Mouse (Mus musculus) kidney, embryonic 16.5 days (tissue): ENCODE results near the gene Smarca5. TPM values are rescaled to one million over a fixed set of nuclear protein-coding genes. Genes with fewer than 3 reads are reported as not detected.

ENCODE experiments used
- ATAC-seq: fragments of 200-750 bp; cut with Nextera tagmentation; 2 replicates; pipeline ENCODE4 v1.8.0; 2017; ENCODE audit warnings: moderate TSS enrichment; ENCODE audit not compliant: low FRiP score, low TSS enrichment
- H3K27ac ChIP-seq: fragments of 300-500 bp; sonication (generic); 2 replicates; pipeline ENCODE4 v1.5.1; 2014; ENCODE audit warnings: low read length
- H3K27me3 ChIP-seq: fragments of 300-500 bp; sonication (generic); 2 replicates; pipeline ENCODE4 v1.6.1; 2014; ENCODE audit warnings: low read length, control low read depth, mixed read lengths; ENCODE audit not compliant: insufficient read depth
- H3K36me3 ChIP-seq: fragments of 300-500 bp; sonication (generic); 2 replicates; pipeline ENCODE4 v1.6.1; 2014; ENCODE audit warnings: low read length, control low read depth, mixed read lengths; ENCODE audit not compliant: insufficient read depth
- H3K4me1 ChIP-seq: fragments of 300-500 bp; sonication (generic); 2 replicates; pipeline ENCODE4 v1.6.1; 2014; ENCODE audit warnings: low read length, control low read depth, mixed read lengths; ENCODE audit not compliant: insufficient read depth
- H3K4me2 ChIP-seq: fragments of 300-500 bp; sonication (generic); replicated peaks from 2 replicates; pipeline ENCODE4 v1.6.1; 2014; ENCODE audit warnings: low read depth, low read length
- H3K4me3 ChIP-seq: fragments of 300-500 bp; sonication (generic); 2 replicates; pipeline ENCODE4 v1.5.1; 2014; ENCODE audit warnings: mild to moderate bottlenecking, low read length
- H3K9ac ChIP-seq: fragments of 300-500 bp; sonication (generic); replicated peaks from 2 replicates; pipeline ENCODE4 v1.6.1; 2014; ENCODE audit warnings: low read length
- H3K9me3 ChIP-seq: fragments of 300-500 bp; sonication (generic); 2 replicates; pipeline ENCODE4 v1.6.1; 2016; ENCODE audit warnings: low read length, control low read depth
- WGBS: fragments of 180-500 bp; shearing (Covaris S2); extraction: QIAGEN DNeasy Blood & Tissue Kit; methylation state at CpG from one replicate; pipeline ENCODE4 v1.1.7; 2014; 5-methylcytosine and 5-hydroxymethylcytosine counted together
- polyA plus RNA-seq: library from polyadenylated mRNA; unstranded; fragments of >200 nt; fragmentation: Nextera tagmentation; extraction: Ambion mirVana; gene quantifications from 2 replicates; pipeline ENCODE4 v1.2.1, GENCODE M21; 2015

The Smarca5 gene
- polyA plus RNA-seq, 1 experiment from 2014 or later: 58.7 TPM

DNA sequence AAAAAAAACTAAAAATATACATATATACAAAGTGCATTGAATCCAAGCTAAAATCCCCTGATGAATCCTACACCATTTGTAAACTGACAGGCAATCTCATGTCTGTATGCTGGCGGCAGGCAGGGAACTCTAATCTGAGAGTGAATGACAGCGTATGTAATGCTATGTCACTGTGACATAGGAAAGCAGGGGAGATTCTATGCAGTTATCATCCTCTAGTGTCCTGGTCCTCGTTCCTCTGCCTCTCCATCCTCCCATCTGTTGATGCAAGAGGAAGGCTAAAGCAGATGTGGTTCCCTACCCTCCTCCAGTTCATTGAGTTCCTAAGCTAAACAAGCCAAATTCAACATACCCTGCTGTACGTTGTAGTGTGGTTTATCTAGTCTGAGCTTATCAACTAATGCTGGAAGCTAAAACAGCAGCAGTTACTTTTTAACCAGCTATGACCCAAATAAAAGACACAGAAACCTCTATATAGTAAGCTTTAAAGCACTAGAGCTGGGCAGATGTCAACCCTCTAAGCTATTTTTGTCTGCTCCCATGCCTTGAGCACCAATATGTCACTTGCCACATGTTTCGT is 55.5 kb downstream of the Smarca5 start:
- H3K9ac ChIP-seq: no peak overlapping the region
- H3K4me3 ChIP-seq: no peak overlapping the region
- no peaks in the 10 kb centered on the region for H3K27me3 ChIP-seq
- no peak overlapping the region for H3K27ac ChIP-seq
- no peaks in the 10 kb centered on the region for H3K4me1 ChIP-seq
- H3K4me2 ChIP-seq: no peak overlapping the region
- ATAC-seq: no peak
- WGBS: 72% methylated on average over 5 of the region's 5 CpGs
- H3K36me3 ChIP-seq: no peaks in the 10 kb centered on the region
- H3K9me3 ChIP-seq: no peaks in the 10 kb centered on the region

DNA sequence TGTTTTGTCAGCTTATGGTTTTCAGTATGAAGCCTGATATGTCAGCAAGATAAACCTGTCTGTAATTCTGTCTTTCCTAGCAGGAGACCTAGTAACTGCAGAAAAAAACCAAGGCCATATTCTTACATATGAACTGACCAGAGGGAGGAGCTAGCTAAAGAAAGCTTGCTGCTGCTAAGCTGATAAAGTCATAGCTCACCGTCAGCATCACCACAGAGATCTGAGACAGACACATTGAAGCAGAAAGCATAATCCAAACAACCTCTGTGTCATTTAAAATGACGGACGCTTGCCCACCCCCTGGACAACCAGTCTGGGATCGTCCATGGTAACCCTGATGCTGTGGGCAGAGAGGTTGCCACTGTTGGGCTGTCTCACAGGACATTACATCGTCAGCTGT is 56.7 kb downstream of the Smarca5 start:
- no peak overlapping the region for H3K4me3 ChIP-seq
- WGBS: 84% methylated on average over 5 of the region's 5 CpGs
- no peaks in the 10 kb centered on the region for H3K27me3 ChIP-seq
- no peaks in the 10 kb centered on the region for H3K36me3 ChIP-seq
- H3K9me3 ChIP-seq: no peaks in the 10 kb centered on the region
- H3K4me2 ChIP-seq: no peak overlapping the region
- no peak for ATAC-seq
- H3K27ac ChIP-seq: no peak overlapping the region
- H3K4me1 ChIP-seq: no peaks in the 10 kb centered on the region
- no peak overlapping the region for H3K9ac ChIP-seq

GRCm38 (mm10) chr8:80669277-80669901 is 69.9 kb downstream of the Smarca5 start:
- ATAC-seq: no peak

DNA sequence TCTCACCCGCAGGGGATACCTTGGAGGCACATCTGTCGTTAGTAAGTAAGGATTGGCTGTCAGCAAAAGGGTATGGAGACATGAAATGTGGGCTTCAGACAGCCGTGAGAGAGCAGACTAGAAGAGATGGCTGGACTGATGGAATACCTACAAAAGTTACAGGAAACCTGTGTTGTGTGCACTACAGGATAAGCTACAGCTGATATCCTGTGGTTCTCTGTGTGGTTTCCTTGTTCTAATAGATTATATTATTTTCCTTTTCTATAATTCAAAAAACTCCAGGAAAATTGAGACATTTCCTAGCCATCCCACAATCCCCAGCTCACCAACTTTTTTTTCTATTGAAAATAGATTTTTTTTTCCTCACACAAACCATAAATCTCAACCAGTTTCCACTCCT is 75.8 kb downstream of the Smarca5 start:
- WGBS: 67% methylated on average over 3 of the region's 3 CpGs
- H3K27ac ChIP-seq: no peak overlapping the region

More at GRCm38 (mm10) chr8:80669277-80669901, 69.9 kb downstream of the Smarca5 start:
- no peak overlapping the region for H3K27ac ChIP-seq
- H3K4me3 ChIP-seq: no peak overlapping the region
- H3K27me3 ChIP-seq: no peaks in the 10 kb centered on the region
- no peaks in the 10 kb centered on the region for H3K36me3 ChIP-seq
- WGBS: 69% methylated on average over 17 of the region's 17 CpGs
- H3K4me1 ChIP-seq: no peaks in the 10 kb centered on the region
- no peak overlapping the region for H3K4me2 ChIP-seq
- H3K9ac ChIP-seq: no peak overlapping the region
- H3K9me3 ChIP-seq: no peaks in the 10 kb centered on the region

GRCm38 (mm10) chr8:80661055-80661454 is 78.2 kb downstream of the Smarca5 start:
- H3K4me1 ChIP-seq: no peaks in the 10 kb centered on the region
- ATAC-seq: no peak
- H3K9ac ChIP-seq: no peak overlapping the region
- no peaks in the 10 kb centered on the region for H3K9me3 ChIP-seq
- H3K36me3 ChIP-seq: no peaks in the 10 kb centered on the region
- 83% methylated on average over 4 of the region's 4 CpGs for WGBS
- H3K4me2 ChIP-seq: no peak overlapping the region
- no peaks in the 10 kb centered on the region for H3K27me3 ChIP-seq
- H3K27ac ChIP-seq: no peak overlapping the region
- no peak overlapping the region for H3K4me3 ChIP-seq

More for the DNA sequence above, 75.8 kb downstream of the Smarca5 start:
- H3K4me2 ChIP-seq: no peak overlapping the region
- H3K9ac ChIP-seq: no peak overlapping the region
- no peak overlapping the region for H3K4me3 ChIP-seq
- no peak for ATAC-seq
- no peaks in the 10 kb centered on the region for H3K9me3 ChIP-seq
- no peaks in the 10 kb centered on the region for H3K4me1 ChIP-seq
- no peaks in the 10 kb centered on the region for H3K36me3 ChIP-seq
- no peaks in the 10 kb centered on the region for H3K27me3 ChIP-seq

- 28% methylated on average over 4 of the region's 4 CpGs for WGBS
These were observed 81.7 kb downstream of the Smarca5 start for GRCm38 (mm10) chr8:80657639-80658038.

More at GRCm38 (mm10) chr8:80657639-80658038, 81.7 kb downstream of the Smarca5 start:
- Histone ChIP-seq H3K4me2 (no peak overlapping the region), H3K4me1 (no peaks in the 10 kb centered on the region), H3K9me3 (no peaks in the 10 kb centered on the region), H3K4me3 (no peak overlapping the region), H3K36me3 (no peaks in the 10 kb centered on the region), H3K27me3 (no peaks in the 10 kb centered on the region), H3K27ac (no peak overlapping the region), H3K9ac (no peak overlapping the region)
- no peak for ATAC-seq

Other genes with a start within 250 kb of the Smarca5 start
- gene Gypa, start 245.7 kb downstream of the Smarca5 start, polyA plus RNA-seq: 4.9 and 5.7 TPM in 2 replicates
- 0.12 and 0.30 TPM in 2 replicates for gene Frem3, start 128.4 kb downstream of the Smarca5 start, polyA plus RNA-seq
- 14.7 and 15.6 TPM in 2 replicates for gene Gab1, start 141.0 kb upstream of the Smarca5 start, polyA plus RNA-seq